Mouse (Mus musculus): ENCODE measurements around the gene Ccar1.

DNA sequence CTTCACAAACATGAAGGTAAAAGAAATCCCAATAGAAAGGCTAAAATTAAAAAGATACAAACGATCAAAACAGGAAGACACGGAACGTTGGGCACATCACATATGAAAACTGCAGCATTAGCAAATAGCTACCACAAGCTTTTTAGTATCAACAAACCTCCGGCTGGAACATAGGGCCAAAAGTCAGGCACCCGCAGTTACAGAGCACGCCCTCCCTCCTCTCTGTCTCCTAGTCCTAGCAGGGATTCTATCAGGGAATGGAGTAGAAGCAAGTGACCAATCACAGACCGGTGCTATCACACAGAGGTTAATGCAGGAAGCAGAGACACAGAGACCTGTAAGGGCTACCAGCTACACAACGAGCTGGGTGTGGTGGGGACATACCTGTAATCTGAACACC is 32.4 kb upstream of the Ccar1 start:
- TF ChIP-seq POLR2A (IDR thresholded peaks at IDR 0.05; ENCODE audit: low read depth, low read length) (no peak), CTCF (IDR thresholded peaks at IDR 0.05; ENCODE audit: extremely low read depth, insufficient read depth, insufficient read length, insufficient replicate concordance) (no peak)

Measured in spleen, adult 2 months (tissue).